Mouse (Mus musculus): ENCODE results near the gene Pex12.
"Not testable (repeated sequence)": the region's sequence is repeated elsewhere in the genome, so short reads cannot be mapped to it uniquely, and the experiment has no call there.

Pex12 gene

DNA sequence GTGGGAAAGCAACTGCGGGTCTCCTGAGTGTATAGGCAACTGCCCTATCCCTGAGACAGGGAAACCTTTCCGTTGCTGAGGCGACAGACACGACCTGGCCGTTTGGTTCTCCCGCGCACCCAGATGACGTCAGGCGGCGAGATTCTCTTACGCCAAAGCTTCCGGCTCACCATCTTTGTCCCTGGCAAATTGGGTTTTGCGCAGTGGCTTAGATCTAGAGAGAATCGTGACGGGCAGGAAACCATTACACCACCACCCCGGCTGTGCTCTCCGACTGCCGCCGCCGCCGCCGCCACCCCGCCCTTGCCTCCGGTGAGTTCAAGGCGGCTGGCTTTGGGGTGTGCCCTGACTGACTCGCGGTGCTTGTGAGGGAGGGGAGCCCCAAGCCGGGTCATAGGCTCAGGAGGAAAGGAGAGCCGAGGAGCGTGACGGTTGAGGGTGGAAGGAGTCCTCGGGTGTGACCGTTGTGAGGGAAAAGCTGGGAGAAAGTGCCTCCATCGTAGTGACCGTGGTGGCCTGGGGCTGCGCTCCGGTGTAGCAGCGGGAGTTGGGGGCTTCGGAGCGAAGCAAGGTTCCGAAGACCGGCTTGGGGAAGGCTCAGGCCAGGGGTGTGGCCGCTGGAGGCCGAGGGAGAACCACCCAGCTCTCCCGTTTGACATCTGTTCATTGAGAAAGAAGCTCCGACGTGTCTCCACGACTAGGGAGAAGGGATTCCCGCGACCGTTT is at the start of gene Pex12:
Pex12 (minus strand) TSS at position 61 of the 726 bp plus-strand sequence.
- DNase-seq = peak; percentile 95 to 97

DNA sequence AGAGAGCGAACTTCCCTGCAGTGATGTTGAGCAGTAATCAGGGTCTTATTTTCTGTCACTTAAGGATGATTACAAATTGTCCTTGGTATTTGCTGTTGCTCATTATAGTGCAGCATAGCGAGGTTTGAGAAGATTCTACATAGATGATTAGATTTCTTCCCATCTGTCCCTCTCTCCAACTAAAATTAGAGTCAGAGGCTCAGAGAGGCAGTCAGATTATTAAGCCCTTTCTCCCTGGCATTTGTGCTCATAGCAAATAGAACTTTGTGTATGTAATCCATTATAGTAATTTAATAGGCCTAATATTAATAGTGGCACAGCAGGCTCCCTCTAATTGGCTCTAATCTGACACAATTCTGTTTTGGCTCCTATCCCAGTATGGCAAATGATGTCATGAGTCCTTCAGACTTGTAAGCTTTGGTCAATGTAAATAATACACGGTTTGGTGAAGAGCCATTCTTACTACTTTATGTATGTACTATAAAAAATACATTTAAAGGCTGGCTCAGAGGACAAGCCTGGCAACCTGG is 39.4 kb upstream of the Pex12 start:
- DNase-seq = no peak

DNA sequence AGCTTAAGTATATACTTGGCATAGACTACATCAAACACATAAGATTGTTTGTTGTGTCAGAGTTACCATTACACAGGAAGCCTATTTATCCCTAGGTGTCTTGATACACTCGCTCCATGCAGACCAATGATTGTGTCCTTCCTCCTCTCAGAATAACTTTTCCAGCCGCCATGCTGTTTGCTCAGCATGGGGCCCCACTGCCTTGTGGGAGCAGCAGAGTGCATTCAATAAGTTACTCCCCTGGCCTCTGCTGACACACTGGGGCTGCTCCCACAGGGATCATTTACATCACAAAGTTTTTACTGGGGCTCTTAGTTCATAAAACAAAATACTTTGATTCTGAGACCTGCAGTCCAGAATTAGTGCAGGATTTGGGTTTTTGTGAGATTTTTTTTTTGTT is 37.3 kb upstream of the Pex12 start:
- no peak for DNase-seq

DNA sequence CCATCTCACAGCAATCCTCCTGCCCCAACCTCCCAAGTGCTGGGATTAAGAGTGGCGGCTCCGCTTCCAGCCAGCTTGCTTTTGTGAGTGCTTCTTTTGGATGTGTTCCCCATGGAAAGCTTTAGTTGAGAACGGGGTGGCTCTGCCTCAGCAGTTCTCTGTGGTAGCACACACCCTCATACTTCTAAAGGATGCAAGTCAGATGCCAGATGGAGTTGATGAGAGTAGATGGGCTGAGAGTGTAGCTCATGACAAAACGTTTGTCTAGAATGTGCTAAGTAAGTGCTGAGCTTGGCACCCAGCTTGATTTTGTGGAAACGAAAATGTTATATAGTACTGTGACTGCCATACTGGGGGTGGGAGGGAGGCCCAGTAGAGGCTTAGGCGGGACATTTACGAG is 33.4 kb upstream of the Pex12 start:
- DNase-seq = no peak

DNA sequence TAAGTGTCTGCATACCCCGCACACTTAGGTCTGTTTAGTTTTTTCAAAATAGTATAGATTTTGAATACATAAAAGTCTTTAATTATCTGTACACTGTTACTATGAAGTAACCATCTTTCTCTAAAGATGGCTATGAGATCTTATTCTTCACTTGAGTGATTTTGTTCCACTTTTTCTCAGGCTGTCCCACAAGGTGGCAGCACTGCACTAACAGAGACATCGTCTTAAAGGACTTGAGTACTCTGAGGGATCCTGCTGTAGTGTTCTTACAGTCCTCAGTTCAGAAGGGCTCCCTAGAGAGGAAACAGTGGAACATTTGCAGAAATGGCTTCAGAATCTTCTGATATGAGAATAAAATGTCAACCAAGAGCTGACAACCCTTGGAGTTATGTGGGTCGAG is 25.0 kb upstream of the Pex12 start:
- DNase-seq = peak; percentile 49 to 80

DNA sequence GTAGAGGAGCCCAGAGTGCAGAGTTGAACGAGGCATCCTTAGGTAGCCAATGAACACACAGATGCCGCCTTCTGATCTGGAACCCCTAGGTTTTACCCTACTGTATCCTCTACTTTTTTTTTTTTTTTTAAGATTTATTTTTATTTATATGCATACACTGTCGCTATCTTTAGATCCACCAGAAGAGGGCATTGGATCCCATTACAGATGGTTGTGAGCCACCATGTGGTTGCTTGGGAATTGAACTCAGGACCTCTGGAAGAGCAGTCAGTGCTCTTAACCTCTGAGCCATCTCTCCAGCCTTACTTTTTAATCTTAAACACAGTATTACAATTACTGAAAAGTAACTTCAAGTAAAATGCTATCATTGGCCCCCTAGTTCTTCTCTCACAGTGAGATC is 24.3 kb upstream of the Pex12 start:
- DNase-seq = not testable (repeated sequence)

DNA sequence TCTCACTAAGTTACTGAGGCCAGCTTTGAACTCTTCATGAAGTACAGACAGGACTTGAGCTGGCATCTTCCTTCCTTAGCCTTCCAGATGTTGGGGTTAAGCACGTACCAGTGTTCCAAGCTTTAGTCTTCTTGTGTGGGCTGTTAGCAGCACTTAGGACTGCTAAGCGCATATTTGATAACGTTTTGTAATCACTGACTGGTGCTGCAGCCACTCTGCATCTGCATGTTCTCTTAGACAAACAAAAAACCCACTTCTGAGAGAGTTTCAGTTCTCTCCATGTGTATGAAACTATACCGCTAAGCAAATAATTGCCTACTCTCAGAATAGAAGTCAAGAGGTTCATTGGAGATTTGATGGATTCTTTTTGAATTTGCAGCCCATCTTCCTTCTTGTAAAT is 16.7 kb upstream of the Pex12 start:
- no peak for DNase-seq

DNA sequence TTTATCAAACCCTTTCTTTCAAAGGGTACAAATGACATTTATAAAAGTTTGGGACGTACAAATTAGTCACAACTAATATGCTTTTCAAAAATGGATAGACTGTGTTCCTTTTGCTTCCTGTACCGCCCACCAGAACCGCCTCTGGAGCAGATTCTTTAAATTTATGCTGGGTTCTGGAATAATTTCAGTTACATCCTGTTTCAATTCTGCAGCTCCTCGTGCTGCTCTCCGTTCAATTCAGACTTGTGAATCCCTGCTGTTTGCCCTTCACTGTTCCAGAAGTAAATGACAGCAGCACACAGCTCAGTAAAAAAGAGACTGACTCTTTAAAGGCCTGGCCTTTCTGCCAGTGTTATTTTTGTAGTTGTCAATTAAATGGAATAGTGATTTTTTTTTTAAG is 10.1 kb upstream of the Pex12 start:
- DNase-seq = no peak

DNA sequence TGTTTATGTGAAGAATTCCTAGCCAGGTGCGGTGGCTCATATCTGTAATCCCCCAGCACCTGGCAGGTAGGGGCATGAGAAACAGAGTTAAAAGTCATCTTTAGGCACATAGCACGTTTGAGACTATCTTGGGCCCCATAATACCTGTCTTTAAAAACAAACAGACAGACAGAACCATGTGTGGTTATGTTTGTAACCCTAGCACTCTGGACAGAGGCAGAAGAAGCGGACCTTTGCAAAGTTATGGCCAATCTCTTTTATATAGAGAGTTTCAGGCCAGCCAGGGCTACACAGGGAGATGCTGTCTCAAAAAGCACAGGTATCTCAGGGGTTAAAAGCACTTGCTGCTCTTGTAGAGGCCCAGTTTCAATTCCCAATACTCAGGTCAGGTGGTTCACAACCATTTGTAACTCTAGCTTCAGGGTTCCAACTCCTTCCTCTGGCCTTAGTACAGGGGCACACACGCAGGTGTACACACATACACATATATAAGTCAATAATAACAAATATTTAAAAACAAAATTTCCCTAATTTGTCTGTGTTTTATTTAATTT is 4.4 kb upstream of the Pex12 start:
- no peak for DNase-seq

DNA sequence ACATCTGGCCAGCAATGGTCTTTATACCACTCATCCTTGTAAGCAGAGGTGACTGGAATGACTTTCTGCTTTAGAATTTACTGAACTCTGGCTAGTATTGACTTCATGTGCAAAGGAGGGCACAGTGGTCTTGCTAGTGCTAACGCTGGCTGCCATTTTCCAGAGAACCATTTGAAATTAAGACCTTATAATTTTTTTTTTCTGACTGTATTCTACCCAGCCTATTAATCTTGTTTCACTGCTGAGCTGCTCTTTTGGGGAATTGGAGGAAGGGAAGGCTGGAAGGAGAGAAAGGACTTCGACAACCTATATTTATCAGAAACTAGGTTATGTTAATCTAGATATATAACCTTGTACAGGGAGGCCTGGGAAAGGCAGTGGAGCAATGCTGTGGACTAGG is 2.1 kb upstream of the Pex12 start:
- no peak for DNase-seq

DNA sequence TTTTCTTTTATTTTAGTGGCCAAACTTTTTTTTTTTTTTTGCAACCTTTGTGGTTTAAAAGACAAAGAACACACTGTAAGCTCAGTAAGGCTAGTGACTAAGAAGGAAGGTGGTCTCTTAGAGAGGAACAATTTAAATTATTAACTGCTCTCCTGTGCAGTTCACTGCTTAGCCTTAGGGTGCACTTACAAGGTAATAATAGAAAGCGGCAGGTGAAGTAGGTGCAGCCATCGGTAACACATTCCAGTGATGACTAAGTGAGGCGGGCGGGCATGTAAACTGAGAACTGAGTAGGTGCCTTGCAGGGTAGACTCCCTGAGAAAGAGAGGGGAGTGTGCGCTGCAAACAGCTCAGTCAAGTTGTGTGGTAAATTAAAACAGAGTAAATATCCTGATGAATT is 1.4 kb upstream of the Pex12 start:
- peak; percentile 29 to 41 for DNase-seq

DNA sequence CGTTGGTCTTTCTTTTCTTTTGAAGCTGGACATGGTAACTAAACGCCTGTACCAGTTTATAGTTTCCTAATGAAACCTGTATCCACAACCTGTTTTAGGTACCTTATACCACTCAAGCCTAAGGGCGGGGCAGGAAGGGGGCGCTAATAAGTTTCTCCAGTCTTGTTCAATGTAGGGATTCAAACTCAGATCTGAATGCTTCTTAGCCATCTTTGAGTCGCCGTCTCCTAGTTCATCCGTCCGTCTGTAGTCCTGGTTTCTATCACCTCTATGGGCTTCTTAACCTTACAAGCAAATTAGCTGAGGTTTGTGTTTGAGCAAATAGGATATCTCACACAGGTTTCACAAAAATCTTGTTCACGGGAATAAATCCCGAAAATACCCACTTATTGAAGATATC is 262 bp downstream of the Pex12 start:
- DNase-seq = peak; percentile 23 to 39

DNA sequence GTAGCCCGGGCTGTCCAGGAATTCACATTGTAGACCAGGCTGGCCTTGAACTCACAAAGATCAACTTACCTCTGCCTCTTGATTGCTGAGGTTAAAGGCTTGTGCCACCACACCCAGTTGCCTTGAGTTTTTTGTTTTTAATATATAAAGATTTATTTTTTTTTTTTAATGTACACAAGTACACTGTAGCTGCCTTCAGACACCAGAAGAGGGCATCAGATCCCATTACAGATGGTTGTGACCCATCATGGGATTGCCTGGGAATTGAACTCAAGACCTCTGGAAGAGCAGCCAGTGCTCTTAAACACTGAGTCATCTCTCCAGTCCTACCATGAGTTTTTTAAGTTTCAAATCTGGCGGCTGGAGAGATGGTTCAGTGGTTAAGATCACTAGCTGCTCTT is 955 bp downstream of the Pex12 start:
- no peak for DNase-seq

DNA sequence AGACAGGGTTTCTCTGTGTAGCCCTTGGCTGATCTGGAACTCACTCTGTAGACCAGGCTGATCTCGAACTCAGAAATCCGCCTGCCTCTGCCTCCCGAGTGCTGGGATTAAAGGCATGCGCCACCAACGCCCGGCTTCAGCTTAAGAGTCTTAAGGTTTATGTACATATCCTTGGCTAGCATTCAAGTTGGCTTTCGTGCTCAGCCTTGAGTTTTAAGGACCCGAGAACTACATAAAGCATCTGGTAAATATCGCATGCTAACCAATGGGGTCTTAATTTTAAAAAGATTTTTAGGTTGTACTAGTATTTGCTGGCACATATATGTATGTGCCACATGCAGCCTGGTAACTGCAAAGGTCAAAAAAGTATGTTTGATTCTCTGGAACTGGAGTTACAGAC is 2.7 kb downstream of the Pex12 start:
- no peak for DNase-seq

DNA sequence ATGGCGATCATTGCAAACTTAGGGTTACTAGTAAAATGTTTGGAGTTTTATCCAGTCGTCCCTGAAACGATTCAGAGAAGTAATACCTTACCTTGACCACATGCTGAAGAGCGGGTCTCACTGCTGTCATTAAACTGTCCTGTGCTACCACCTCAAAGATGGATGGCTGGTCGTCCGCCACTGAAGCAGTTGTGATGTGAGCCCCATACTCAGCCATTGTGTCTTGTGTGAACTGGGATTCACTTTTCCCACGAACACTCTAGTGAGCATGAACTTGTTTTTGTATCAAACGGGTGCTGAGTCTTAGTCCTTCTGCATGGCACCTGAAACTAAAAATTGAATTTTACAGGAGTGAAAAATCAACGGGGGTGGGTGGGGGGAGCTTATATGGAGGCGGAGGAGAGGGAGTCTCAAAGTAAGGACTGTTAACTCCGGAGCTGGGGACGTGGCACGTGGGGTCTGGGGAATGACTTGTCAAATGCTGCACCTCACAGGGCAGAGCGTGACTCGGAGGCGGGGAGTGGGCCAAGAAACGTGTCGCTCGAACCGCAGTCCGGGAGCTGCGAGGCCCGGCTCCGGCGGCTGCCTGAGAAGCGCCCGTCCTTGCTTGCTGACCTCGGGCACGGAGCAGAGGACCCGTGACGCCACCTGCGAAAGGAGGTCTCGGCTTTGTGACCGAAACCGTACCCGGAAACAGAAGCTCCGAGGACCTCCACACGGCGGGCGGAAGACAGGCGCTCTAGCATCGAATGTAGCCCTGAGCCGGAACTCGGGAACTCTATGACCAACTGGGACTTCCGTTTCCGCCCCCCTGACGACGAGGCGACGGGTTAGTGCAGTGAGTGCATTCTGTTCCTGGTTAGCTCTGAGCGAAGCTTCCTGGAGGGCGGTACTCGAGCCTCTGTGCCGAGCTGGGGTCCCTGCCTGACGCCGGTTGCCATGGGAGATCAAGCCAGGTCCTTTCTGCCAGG is 3.9 kb downstream of the Pex12 start, which contains the start of gene Ap2b1:
Ap2b1 (plus strand) TSS at position 800 of the 971 bp plus-strand sequence.
- DNase-seq = peak; percentile 95 to 97

DNA sequence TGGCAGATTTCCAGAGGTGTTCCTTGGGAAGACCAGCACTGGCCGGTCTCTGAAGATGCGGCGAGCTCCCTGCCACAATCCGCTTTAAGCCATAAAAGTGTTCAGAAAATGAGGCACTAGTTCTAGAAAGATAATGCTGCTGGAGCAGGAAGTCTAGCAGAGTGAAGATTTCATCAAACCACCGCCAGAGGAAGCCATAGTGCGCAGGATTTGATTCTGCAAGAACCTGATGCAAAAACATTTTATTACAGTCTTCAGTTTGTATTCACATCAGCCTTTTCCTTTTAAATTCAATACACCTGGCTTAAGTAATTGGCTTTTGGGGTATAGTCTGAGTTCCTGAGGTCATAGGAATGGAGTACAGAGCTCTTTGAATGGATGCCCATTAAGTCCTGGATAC is 4.6 kb downstream of the Pex12 start:
- DNase-seq = no peak

DNA sequence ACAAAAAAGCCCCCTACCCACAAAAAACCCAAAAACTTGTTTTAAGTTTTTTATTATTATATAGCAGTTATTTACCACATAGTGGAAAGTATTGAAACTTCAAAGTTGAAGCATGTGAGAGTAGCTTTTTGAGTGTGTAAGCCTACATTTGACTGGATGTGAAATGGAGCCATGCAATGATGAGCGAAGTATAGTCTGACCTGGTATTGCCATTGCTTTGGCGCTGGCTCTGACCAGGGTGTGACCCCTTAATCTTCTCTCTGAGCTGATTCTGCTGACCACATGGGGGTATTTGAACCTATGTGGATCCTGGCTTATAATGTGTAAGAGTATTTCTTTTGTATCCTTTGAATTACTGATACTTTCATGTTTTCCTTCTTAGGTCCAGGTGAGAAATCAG is 8.3 kb downstream of the Pex12 start:
- no peak for DNase-seq

DNA sequence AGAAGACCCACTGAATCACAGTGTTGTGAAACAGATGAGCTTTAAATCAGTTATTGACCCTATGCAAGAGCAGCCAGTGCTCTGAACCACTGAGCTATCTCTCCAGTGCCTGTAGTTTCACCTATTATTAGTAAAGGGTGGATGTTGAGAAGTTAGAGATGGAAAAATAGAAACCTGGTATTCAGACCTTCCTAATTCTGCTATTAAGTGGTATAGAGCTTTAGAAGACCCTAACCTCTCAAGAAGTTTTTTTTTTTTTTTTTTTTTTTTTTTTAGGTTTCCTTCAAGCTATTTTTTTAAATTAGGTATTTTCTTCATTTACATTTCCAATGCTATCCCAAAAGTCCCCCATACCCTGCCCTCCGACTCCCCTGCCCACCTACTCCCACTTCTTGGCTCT is 9.2 kb downstream of the Pex12 start:
- no peak for DNase-seq

DNA sequence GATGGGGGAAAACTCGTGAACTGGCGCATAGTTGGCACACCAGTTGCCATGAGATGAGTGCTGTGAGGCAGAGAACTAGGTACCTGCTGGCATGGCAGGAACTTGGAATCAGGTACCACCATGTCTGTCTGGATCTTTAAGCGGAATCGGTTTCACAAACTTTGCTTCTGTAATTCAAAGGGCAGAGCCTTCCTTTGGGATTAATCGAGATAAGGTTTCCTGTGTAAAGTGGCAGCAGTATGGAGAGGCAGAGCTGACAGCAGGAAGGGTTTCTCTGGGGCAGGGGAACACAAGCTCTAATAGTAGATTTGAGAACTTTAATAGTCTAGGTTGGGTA is 10.2 kb downstream of the Pex12 start:
- DNase-seq = peak in 1 of 2 experiments; percentile 12

DNA sequence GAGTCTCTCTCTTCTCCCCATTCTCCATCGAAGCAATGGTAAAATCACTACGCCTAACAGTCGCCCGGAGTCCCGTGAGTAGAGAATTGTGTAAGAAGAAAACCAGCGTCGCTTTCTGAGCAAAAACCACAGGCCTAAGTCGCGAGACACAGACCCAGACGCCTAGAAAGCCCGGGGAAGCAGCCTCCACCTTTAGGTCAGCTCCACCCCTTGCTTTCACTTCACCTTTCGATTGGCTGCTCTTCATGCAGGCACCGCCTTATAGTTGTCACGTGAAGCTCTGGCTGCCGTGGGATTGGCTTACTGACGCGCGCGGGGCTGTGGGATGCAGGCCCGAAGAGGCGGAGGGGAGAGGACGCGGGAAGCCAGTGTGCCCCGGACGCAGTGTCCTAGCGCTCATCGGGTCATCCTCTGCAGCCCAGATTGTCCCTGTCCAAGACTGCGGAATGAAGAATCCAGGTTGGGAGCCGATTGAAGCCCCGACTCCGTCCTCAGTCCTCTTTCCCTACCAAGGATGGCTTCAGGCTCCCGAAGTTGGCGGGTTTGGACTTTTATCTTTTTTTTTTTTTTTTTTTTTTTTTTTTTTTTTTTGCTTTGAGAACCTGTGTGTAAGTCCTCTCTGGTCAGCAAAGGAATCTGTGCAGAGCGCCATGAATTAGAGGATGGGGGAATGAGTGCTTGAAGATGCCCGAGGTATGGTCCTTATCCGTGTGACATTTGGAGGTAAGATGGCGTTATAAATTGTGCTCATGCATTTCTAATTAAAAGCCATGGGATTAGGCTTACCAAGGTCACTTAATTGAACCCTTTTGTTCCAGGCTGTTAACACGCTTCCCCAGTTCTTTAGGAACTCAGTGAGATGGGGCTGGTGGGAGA is 10.8 kb downstream of the Pex12 start:
- DNase-seq = peak; percentile 95 to 97

DNA sequence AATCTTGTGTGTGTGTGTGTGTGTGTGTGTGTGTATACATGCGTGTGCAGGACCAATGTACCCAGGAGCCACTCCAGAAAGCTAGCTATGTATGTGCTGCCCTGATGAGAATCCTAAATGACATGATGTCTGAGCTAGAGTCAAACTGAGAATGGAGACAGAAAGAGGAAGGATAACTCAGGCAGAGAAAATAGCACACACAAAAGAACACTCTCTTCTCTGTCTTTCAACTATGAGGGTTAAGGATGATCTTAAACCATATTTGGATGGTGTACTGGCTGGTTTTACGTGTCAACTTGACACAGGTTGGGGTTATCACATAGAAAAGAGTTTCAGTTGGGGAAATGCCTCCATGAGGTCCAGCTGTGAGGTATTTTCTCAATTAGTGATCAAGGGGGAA is 12.8 kb downstream of the Pex12 start:
- no peak for DNase-seq

DNA sequence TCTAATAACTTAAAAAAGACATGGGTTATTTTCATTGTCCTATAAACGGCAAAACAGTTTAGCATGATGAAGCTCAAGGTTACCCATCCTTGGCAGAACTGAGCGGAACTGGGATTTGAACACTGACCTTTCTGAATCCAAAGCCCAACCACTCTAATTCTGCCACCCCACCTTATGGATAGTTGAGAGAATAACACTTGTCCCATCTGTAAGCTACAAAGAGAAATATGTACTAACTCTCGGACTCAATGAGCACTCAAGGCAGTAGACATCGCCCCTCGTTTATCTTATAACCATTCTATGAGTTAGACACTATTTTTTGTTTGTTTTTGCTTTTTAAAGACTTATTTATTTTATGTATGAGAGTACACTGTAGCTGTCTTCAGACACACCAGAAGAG is 13.3 kb downstream of the Pex12 start:
- DNase-seq = no peak

DNA sequence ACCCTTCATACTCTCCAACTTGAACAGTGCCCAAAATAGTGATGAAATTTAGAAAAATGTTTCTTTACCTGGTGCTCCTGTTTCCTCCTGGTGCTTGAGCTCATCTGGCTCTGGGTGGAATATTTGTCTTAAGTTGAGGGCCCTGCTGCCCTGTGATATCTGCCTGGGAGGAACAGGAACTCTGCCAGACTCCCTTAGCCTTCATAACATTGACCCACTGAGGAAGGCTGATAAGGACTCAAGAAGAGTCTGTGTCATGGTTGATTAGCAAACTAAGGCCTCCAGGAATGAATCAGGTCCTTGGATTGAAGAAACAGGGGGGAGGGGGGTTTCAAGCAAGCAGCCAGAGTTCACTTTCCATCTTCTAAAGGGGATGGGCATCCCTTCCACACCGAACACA is 15.8 kb downstream of the Pex12 start, which contains the start of gene Slfn14:
Slfn14 (minus strand) TSS at position 161 of the 400 bp plus-strand sequence.
- DNase-seq = no peak
